Mouse (Mus musculus) limb, embryonic 12.5 days (tissue): ENCODE measurements around the gene Ssbp2. TPM values are rescaled to one million over a fixed set of nuclear protein-coding genes. Genes with fewer than 3 reads are reported as not detected.
A peak's percentile ranks its signal among the peaks of the same experiment; 100 is the strongest.

ENCODE experiments used
- ATAC-seq: fragments of 200-750 bp; cut with Nextera tagmentation; 2 replicates; pipeline ENCODE4 v1.8.0; 2017; ENCODE audit warnings: low read depth, moderate TSS enrichment; ENCODE audit not compliant: insufficient number of reproducible peaks, insufficient read depth, low FRiP score, low TSS enrichment
- H3K27ac ChIP-seq: fragments of 300-500 bp; sonication (generic); 2 replicates; pipeline ENCODE4 v1.5.1; 2016; ENCODE audit warnings: mild to moderate bottlenecking, moderate library complexity
- H3K27me3 ChIP-seq: fragments of 300-500 bp; sonication (generic); 2 replicates; pipeline ENCODE4 v1.6.1; 2016; ENCODE audit warnings: mild to moderate bottlenecking, moderate library complexity
- H3K36me3 ChIP-seq: fragments of 300-500 bp; sonication (generic); 2 replicates; pipeline ENCODE4 v1.6.1; 2016; ENCODE audit warnings: mild to moderate bottlenecking, moderate library complexity
- H3K4me1 ChIP-seq: fragments of 300-500 bp; sonication (generic); replicated peaks from 2 replicates; pipeline ENCODE4 v1.6.1; 2016
- H3K4me2 ChIP-seq: fragments of 300-500 bp; sonication (generic); 2 replicates; pipeline ENCODE4 v1.6.1; 2016; ENCODE audit warnings: mild to moderate bottlenecking, moderate library complexity
- H3K4me3 ChIP-seq: fragments of 300-500 bp; sonication (generic); replicated peaks from 2 replicates; pipeline ENCODE4 v1.5.1; 2016; ENCODE audit warnings: mild to moderate bottlenecking
- H3K9ac ChIP-seq: fragments of 300-500 bp; sonication (generic); replicated peaks from 2 replicates; pipeline ENCODE4 v1.6.1; 2016; ENCODE audit warnings: mild to moderate bottlenecking, moderate library complexity
- H3K9me3 ChIP-seq: fragments of 300-500 bp; sonication (generic); 2 replicates; pipeline ENCODE4 v1.6.1; 2016; ENCODE audit warnings: mild to moderate bottlenecking, moderate library complexity
- WGBS: fragments of 180-500 bp; shearing (Covaris S2); methylation state at CpG from one replicate; pipeline ENCODE4 v1.1.7; 2016; 5-methylcytosine and 5-hydroxymethylcytosine counted together
- polyA plus RNA-seq: library from polyadenylated mRNA; unstranded; fragments of >200 nt; fragmentation: Nextera tagmentation; extraction: Ambion mirVana; gene quantifications from 2 replicates; pipeline ENCODE4 v1.2.1, GENCODE M21; 2016

The Ssbp2 gene
- polyA plus RNA-seq, 1 experiment from 2014 or later = 235 TPM

- WGBS = 78% methylated on average over 5 of the region's 5 CpGs
- no peak overlapping the region for H3K4me2 ChIP-seq
- H3K9me3 ChIP-seq = peaks cover 6% of the 10 kb centered on the region
- H3K36me3 ChIP-seq = peaks cover 62% of the 10 kb centered on the region
- H3K4me3 ChIP-seq = no peak overlapping the region
- no peak overlapping the region for H3K27ac ChIP-seq
- no peak for ATAC-seq
- 0 out of 2 replicates have a peak, but pooled peaks cover 3% of the 10 kb centered on the region for H3K4me1 ChIP-seq
- H3K9ac ChIP-seq = no peak overlapping the region
- H3K27me3 ChIP-seq = no peaks in the 10 kb centered on the region
Observed at GRCm38 (mm10) chr13:91690118-91690517, 230.0 kb downstream of the Ssbp2 start.

- Histone ChIP-seq H3K4me3 (no peak overlapping the region), H3K27ac (no peak overlapping the region), H3K4me1 (0 out of 2 replicates have a peak, but pooled peaks cover 3% of the 10 kb centered on the region), H3K9me3 (no peaks in the 10 kb centered on the region), H3K4me2 (no peak overlapping the region), H3K36me3 (peaks cover 62% of the 10 kb centered on the region), H3K27me3 (no peaks in the 10 kb centered on the region), H3K9ac (no peak overlapping the region)
- no peak for ATAC-seq
- 60% methylated on average over 7 of the region's 7 CpGs for WGBS
Observed at GRCm38 (mm10) chr13:91693615-91694014, 233.5 kb downstream of the Ssbp2 start.

GRCm38 (mm10) chr13:91695406-91695805 is 235.3 kb downstream of the Ssbp2 start:
- Histone ChIP-seq H3K27me3 (no peaks in the 10 kb centered on the region), H3K27ac (no peak overlapping the region), H3K36me3 (peaks cover 62% of the 10 kb centered on the region), H3K4me1 (0 out of 2 replicates have a peak, but pooled peaks cover 3% of the 10 kb centered on the region), H3K9ac (no peak overlapping the region), H3K4me3 (no peak overlapping the region), H3K9me3 (no peaks in the 10 kb centered on the region), H3K4me2 (no peak overlapping the region)
- 88% methylated on average over 2 of the region's 2 CpGs for WGBS
- no peak for ATAC-seq

- peaks cover 62% of the 10 kb centered on the region for H3K36me3 ChIP-seq
- H3K9me3 ChIP-seq = no peaks in the 10 kb centered on the region
- no peak for ATAC-seq
- WGBS = 87% methylated on average over 2 of the region's 2 CpGs
- H3K27me3 ChIP-seq = no peaks in the 10 kb centered on the region
- no peak overlapping the region for H3K9ac ChIP-seq
- H3K4me1 ChIP-seq = 0 out of 2 replicates have a peak, but pooled peaks cover 3% of the 10 kb centered on the region
- H3K4me3 ChIP-seq = no peak overlapping the region
- no peak overlapping the region for H3K4me2 ChIP-seq
- H3K27ac ChIP-seq = 0 out of 2 replicates have a peak overlapping the region, but pooled peaks have one; percentile 0
Observed at GRCm38 (mm10) chr13:91696109-91696645, 236.1 kb downstream of the Ssbp2 start.

GRCm38 (mm10) chr13:91697011-91697410 is 236.9 kb downstream of the Ssbp2 start:
- peaks cover 64% of the 10 kb centered on the region for H3K36me3 ChIP-seq
- no peak overlapping the region for H3K4me3 ChIP-seq
- 0 out of 2 replicates have a peak, but pooled peaks cover 3% of the 10 kb centered on the region for H3K4me1 ChIP-seq
- H3K9me3 ChIP-seq = no peaks in the 10 kb centered on the region
- H3K4me2 ChIP-seq = no peak overlapping the region
- H3K27me3 ChIP-seq = no peaks in the 10 kb centered on the region
- 0 out of 2 replicates have a peak overlapping the region, but pooled peaks have one; percentile 0 for H3K27ac ChIP-seq
- WGBS = 35% methylated on average over 3 of the region's 3 CpGs
- ATAC-seq = no peak
- no peak overlapping the region for H3K9ac ChIP-seq

- ATAC-seq = no peak
- Histone ChIP-seq H3K4me3 (no peak overlapping the region), H3K27me3 (no peaks in the 10 kb centered on the region), H3K9ac (no peak overlapping the region), H3K36me3 (peaks cover 49% of the 10 kb centered on the region), H3K27ac (no peak overlapping the region), H3K9me3 (no peaks in the 10 kb centered on the region), H3K4me2 (no peak overlapping the region), H3K4me1 (no peaks in the 10 kb centered on the region)
- 70% methylated on average over 6 of the region's 6 CpGs for WGBS
Observed at GRCm38 (mm10) chr13:91702337-91702736, 242.3 kb downstream of the Ssbp2 start.

- H3K4me1 ChIP-seq = no peaks in the 10 kb centered on the region
- 90% methylated on average over 6 of the region's 6 CpGs for WGBS
- no peaks in the 10 kb centered on the region for H3K27me3 ChIP-seq
- ATAC-seq = no peak
- H3K36me3 ChIP-seq = 0 out of 2 replicates have a peak, but pooled peaks cover under 1% of the 10 kb centered on the region
- no peak overlapping the region for H3K9ac ChIP-seq
- no peak overlapping the region for H3K4me3 ChIP-seq
- H3K4me2 ChIP-seq = no peak overlapping the region
- H3K27ac ChIP-seq = no peak overlapping the region
- H3K9me3 ChIP-seq = no peaks in the 10 kb centered on the region
Observed at GRCm38 (mm10) chr13:91719487-91719886, 259.4 kb downstream of the Ssbp2 start.

GRCm38 (mm10) chr13:91723108-91723735 is 263.1 kb downstream of the Ssbp2 start:
- no peaks in the 10 kb centered on the region for H3K9me3 ChIP-seq
- no peak overlapping the region for H3K9ac ChIP-seq
- H3K4me1 ChIP-seq = no peaks in the 10 kb centered on the region
- no peaks in the 10 kb centered on the region for H3K27me3 ChIP-seq
- WGBS = 67% methylated on average over 8 of the region's 8 CpGs
- ATAC-seq = peak; percentile 63; the same call in 1 of the 2 replicates
- no peak overlapping the region for H3K4me3 ChIP-seq
- no peak overlapping the region for H3K4me2 ChIP-seq
- H3K27ac ChIP-seq = no peak overlapping the region
- no peaks in the 10 kb centered on the region for H3K36me3 ChIP-seq

- H3K36me3 ChIP-seq = no peaks in the 10 kb centered on the region
- 81% methylated on average over 7 of the region's 7 CpGs for whole genome bisulfite sequencing
- no peak overlapping the region for H3K4me3 ChIP-seq
- H3K4me2 ChIP-seq = no peak overlapping the region
- H3K4me1 ChIP-seq = no peaks in the 10 kb centered on the region
- no peak overlapping the region for H3K27ac ChIP-seq
- no peak overlapping the region for H3K9ac ChIP-seq
- H3K9me3 ChIP-seq = no peaks in the 10 kb centered on the region
- no peak for ATAC-seq
- no peaks in the 10 kb centered on the region for H3K27me3 ChIP-seq
Observed at GRCm38 (mm10) chr13:91723736-91724119, 263.6 kb downstream of the Ssbp2 start.

GRCm38 (mm10) chr13:91724211-91724610 is 264.1 kb downstream of the Ssbp2 start:
- H3K4me2 ChIP-seq = no peak overlapping the region
- 85% methylated on average over 3 of the region's 3 CpGs for WGBS
- no peak overlapping the region for H3K4me3 ChIP-seq
- H3K27me3 ChIP-seq = no peaks in the 10 kb centered on the region
- H3K27ac ChIP-seq = no peak overlapping the region
- H3K9me3 ChIP-seq = no peaks in the 10 kb centered on the region
- no peak overlapping the region for H3K9ac ChIP-seq
- no peak for ATAC-seq
- H3K4me1 ChIP-seq = no peaks in the 10 kb centered on the region
- no peaks in the 10 kb centered on the region for H3K36me3 ChIP-seq

GRCm38 (mm10) chr13:91725130-91725529 is 265.0 kb downstream of the Ssbp2 start:
- Histone ChIP-seq H3K4me2 (no peak overlapping the region), H3K36me3 (no peaks in the 10 kb centered on the region)
- 81% methylated on average over 3 of the region's 3 CpGs for WGBS

GRCm38 (mm10) chr13:91727899-91728298 is 267.8 kb downstream of the Ssbp2 start:
- no peak for ATAC-seq
- H3K27me3 ChIP-seq = no peaks in the 10 kb centered on the region
- H3K27ac ChIP-seq = no peak overlapping the region
- no peak overlapping the region for H3K4me3 ChIP-seq
- H3K36me3 ChIP-seq = no peaks in the 10 kb centered on the region
- no peak overlapping the region for H3K4me2 ChIP-seq
- H3K4me1 ChIP-seq = no peaks in the 10 kb centered on the region
- H3K9ac ChIP-seq = no peak overlapping the region
- no peaks in the 10 kb centered on the region for H3K9me3 ChIP-seq

More at GRCm38 (mm10) chr13:91725130-91725529, 265.0 kb downstream of the Ssbp2 start:
- H3K9me3 ChIP-seq = no peaks in the 10 kb centered on the region
- H3K27me3 ChIP-seq = no peaks in the 10 kb centered on the region
- no peak overlapping the region for H3K9ac ChIP-seq
- H3K27ac ChIP-seq = no peak overlapping the region
- no peak overlapping the region for H3K4me3 ChIP-seq
- ATAC-seq = no peak
- H3K4me1 ChIP-seq = no peaks in the 10 kb centered on the region
